Mouse (Mus musculus) CH12.LX (cell line): Measurements from ENCODE around the gene Tmem218.

Source experiments
- CTCF ChIP-seq, 2 experiments: IDR thresholded peaks in 1 of 2; conservative IDR thresholded peaks in 1 of 2; 2 replicates each; pipeline ENCODE4 v1.5.1; 2011 to 2012; ENCODE audit warnings: low read depth in 2 of 2, low read length in 2 of 2, improper control_type of control experiment in 1 of 2, inconsistent platforms in 1 of 2, mild to moderate bottlenecking in 1 of 2, moderate library complexity in 1 of 2
- MXI1 ChIP-seq: IDR thresholded peaks from 2 replicates; pipeline ENCODE4 v1.6.1; 2011; ENCODE audit warnings: mild to moderate bottlenecking, low read depth, low read length, improper control_type of control experiment
- SMC3 ChIP-seq: IDR thresholded peaks from 2 replicates; pipeline ENCODE4 v1.6.1; 2011; ENCODE audit warnings: low read depth, low read length, improper control_type of control experiment

DNA sequence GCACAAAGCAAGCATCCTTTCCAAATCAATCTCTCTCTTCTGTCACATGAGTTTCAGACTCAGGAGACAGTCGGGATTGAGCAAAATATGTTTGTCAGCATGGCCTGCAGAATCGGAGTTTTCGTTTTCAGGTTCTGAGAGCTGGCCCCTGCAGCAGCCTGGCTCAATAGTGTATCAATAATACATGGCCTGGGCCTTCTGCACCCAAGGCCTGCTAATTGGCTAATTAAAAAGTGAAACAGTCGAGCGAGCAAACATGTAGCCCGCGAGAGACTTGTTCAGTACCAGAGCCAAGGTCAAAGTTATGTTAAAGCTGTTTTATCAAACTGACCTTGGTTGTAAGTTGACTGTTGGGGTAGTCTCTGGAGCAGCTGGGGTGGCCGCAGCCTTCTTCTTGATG, 12.7 kb downstream of the Tmem218 start:
- TF ChIP-seq MXI1 (no peak), SMC3 (no peak), CTCF (conservative IDR thresholded peaks at IDR 0.05 in 1 of 2, IDR thresholded peaks at IDR 0.05 in 1 of 2; ENCODE audit: low read depth in 2 of 2, low read length in 2 of 2) (no peak)
